Mouse (Mus musculus) ovary, adult 18-20 months (tissue): ENCODE measurements around the gene Cnot2.
"Not testable (repeated sequence)": the region's sequence is repeated elsewhere in the genome, so short reads cannot be mapped to it uniquely, and the experiment has no call there.

Experiments used
- DNase-seq: peaks from one replicate; pipeline ENCODE4 v3.0.0; 2022; ENCODE audit warnings: low spot score, mixed read lengths

The Cnot2 gene

DNA sequence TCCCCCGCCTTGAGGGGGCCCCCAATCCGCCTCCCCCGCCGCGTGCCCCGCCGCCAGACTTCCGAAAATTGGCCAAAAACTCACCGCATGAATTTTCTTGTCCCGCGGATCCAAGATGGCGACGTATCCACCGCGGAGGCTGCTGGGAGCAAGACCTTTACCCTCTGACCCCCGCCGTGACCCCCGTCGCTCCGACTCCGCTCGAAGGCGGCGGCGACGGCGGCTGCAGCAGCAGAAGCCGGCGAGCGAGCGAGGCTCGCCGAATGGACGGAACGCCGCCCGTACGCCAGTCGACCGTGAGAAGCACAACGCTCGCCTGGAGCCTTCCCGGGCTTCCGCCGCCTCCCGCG is at the start of gene Cnot2:
Gene Cnot2, minus strand, starts transcription at position 143 of the 350 bp plus-strand sequence.
- DNase-seq = peak; percentile 78

DNA sequence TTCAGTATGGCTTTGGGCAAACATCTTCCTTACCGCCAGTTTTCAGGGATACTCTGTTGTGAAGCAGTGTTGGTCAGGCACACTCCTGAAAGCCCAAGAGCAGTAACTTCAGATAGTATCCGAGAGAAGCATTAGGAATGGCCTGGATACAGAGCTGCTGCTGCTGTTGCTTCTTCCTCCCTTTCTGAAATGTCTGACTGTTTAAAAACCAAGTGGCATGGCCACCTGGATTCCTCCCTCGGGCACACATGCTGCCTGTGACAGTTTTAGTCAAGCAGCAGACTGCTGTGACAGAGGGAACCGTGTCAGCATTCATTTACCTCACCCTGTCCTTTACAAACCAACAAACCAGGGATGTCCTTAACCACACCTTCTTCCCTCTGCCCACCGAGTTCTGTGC is 47.6 kb upstream of the Cnot2 start:
- no peak for DNase-seq

GRCm38 (mm10) chr10:116626009-116626408 is 44.7 kb upstream of the Cnot2 start:
- no peak for DNase-seq

GRCm38 (mm10) chr10:116613250-116613649 is 31.9 kb upstream of the Cnot2 start:
- not testable (repeated sequence) for DNase-seq

GRCm38 (mm10) chr10:116604905-116605162 is 23.5 kb upstream of the Cnot2 start:
- DNase-seq = no peak

DNA sequence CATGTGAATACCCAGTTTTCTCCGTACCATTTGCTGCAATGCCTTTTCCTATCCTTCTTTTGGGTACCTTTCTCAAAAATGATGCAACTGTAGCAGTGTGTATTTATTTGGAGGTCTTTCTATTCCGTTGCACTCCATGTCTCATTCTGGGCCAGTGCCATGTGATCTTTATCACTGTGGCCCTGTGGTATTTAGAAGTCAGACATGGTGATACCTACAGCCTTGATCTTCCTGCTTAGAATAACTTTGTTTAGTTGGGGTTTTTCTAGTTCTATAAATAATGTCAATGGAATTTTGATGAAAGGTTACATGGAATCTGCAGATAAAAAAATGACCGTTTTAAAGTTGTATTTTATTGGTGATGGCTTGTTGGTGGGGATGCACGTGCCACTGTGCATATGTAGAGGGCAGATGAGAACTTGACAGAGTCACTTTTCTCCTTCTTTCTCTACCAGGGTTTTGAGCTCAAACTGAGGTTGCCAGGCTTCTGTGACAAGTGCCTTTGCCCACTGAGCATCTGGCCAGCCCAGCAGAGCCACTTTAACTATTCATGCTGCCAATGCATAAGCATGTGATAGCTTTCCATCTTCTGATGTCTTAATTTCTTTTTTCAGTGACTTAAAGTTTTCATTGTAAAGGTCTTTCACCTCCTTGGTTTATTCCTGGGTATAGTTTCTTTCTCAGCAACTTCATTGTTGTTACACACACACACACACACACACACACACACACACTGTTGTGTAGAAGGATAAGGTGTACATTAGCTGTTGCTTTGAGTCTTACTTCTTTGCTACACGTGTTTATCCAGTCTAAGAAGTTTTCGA is 23.0 kb upstream of the Cnot2 start:
- DNase-seq = no peak

- no peak for DNase-seq
Observed at GRCm38 (mm10) chr10:116599056-116599850, 17.9 kb upstream of the Cnot2 start.

DNA sequence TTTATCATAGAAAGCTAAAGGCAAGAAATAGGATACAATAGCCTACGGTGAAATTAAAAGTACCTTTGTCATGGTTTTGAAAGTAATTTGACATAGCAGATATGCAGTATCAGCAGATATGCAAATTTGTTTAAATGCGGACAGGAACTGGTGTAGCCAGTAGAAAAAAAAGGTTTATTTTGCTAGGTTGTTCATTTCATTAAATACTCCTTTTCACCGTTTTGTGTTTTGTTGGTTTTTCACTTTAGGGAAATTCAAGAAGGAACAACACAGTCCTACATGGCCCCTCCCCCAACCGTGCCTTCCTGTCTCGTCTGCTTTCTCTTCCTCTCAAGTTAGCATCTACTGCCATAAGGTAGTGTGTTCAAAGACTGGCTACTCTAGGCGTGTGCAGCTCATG is 1.4 kb upstream of the Cnot2 start:
- no peak for DNase-seq

DNA sequence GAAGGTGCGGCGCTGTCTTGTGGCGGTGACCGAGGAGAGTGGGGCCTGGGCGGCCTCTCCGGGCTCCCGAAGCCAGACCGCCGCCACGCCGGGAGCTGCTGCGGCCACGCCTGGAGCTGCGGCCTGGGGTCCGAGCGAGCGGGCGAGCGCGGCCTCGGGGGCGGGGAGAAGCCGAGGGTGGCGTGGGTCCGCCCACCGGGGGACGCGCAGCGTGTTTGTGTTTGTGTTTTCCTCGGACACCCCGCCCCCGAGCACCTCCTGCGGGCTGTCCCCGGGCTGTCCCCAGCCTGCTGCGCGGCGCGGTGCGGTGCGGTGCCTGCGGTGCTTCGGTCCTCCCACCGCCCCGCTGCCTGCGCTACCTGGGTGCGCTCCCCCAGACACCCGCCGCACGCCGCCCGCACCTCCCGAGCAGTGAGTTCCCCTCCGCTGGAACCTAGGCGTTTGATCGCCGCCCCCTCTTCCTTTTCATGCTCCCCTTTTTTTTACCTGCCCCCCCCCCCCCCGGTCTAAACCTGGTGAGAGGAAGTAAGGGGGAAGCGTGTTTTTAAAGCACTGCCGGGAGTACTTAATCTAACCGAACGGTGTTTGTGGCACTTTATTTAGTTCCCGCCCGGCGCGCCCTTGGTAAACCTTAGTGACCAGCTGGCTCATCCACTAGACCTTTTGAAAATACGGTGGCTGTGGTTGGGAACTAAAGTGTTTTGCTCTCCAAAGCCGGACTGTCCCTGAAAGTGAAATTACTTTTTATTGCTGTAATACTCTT is 589 bp upstream of the Cnot2 start:
- DNase-seq = peak; percentile 21

- peak; percentile 11 for DNase-seq
Observed at GRCm38 (mm10) chr10:116580591-116581358, 536 bp downstream of the Cnot2 start.

DNA sequence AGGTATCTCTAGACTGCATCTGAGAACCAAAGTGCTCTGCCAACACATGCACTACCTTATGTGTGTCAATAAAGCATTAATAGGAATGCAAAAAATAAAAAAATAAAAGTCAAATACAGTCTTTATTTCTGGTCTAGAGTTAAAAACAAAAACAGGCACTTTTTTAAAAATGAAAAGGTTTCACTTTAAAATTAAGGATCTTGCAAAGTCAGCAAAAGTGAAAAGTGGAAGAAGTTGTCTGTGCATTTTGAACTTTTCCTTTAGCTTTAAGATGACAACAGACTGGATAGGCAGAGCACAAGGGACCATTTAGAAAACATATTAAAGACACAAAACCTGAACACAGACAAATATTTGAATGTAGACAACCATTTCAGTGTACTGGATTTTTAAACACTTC is 1.8 kb downstream of the Cnot2 start:
- no peak for DNase-seq

DNA sequence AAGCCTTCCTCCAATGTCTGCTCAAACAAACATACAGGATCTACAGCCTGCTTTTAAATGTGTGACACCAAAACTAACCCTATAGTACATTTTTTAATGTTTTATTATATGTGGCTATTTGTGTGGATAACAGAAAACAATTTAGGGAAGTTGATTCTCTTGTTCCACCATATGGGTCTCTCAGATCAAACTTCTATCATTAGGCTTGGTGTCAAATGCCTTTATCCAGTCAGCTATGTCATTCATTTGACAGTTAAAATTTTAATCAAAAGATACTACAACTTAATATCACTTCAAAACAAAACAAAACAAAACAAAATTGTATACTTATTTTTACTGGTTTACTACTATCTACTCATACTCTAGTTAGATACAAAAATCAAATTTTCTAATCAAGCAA is 2.9 kb downstream of the Cnot2 start:
- no peak for DNase-seq

- no peak for DNase-seq
Observed at GRCm38 (mm10) chr10:116577181-116577580, 4.1 kb downstream of the Cnot2 start.

GRCm38 (mm10) chr10:116576071-116576470 is 5.2 kb downstream of the Cnot2 start:
- not testable (repeated sequence) for DNase-seq

DNA sequence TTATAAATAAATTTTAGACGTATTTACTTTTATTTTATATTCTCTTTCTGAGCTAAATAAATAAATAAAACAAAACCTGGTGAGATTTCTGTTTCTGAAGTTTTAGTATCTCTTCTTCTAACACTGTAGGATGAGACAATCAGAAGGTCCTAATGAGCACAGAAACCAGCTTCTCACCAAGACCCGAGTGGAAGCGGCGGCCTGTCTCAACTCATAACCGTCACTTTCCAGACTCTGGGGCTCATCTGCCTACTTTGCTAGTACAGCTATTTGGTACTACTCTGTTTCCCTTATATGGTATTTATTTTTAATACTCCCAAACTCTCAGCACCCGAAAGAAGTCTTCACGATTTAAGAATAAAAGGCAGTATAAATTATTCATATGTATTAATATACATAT is 10.8 kb downstream of the Cnot2 start:
- no peak for DNase-seq

- DNase-seq = no peak
Observed at GRCm38 (mm10) chr10:116568539-116568938, 12.8 kb downstream of the Cnot2 start.

- DNase-seq = no peak
Observed at GRCm38 (mm10) chr10:116567491-116568405, 13.6 kb downstream of the Cnot2 start.

DNA sequence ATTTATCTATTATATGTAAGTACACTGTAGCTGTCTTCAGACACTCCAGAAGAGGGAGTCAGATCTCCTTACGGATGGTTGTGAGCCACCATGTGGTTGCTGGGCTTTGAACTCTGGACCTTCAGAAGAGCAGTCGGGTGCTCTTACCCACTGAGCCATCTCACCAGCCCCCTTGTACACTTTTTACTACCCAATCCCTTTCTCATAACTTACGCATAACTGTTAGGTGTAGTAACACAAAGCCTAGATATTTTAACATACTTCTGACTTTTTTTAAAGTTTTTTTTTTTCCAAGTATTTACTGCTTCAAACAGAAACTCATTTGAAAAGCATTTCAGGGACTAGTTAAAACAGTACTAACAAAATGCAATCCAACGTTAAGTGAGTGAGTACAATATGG is 14.8 kb downstream of the Cnot2 start:
- DNase-seq = not testable (repeated sequence)

DNA sequence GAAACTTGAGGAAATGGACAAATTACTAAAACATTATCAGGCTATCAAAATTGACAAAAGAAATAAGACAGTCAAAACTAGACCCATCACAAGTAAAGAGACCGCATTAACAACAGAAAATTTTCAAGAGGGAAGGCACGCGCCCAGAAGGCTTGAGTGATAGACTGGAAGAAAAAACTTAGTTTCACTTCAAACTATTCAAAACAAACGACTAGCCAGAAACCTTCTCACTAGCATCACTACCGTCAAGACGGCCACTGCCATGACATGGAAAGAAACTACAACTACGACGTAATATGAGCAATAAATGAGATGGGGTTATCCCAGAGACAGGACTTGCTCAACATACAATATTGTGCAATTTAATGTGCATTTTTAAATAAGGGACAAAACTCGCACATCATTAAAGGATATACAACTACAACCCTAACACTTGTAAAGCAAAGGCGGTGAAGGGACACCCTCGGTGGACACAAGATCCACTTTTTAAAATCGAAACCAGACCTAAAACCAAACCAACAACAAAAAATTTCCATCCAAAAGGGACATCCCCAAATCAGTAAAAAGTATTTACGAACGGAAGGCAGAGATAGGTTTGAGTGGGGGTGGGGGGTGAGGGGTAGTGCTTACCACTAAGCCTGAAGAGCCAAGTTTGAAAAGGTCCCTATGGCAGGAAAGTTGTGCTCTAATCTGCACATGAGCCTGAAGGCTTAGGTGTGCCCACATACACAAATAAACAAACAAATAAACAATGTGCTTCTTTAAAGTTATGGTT is 16.3 kb downstream of the Cnot2 start:
- DNase-seq = no peak
